Mouse (Mus musculus) E14TG2a.4 (cell line): ENCODE results near the gene Mdm2.

ENCODE experiments used
- H3K27me3 ChIP-seq: 2 replicates; pipeline ENCODE4 v1.6.1; 2014; ENCODE audit warnings: low read length, control low read depth; ENCODE audit not compliant: insufficient read depth
- H3K36me3 ChIP-seq: 2 replicates; pipeline ENCODE4 v1.6.1; 2014; ENCODE audit warnings: low read length, control low read depth; ENCODE audit not compliant: insufficient read depth
- H3K4me1 ChIP-seq: replicated peaks from 2 replicates; pipeline ENCODE4 v1.6.1; 2014; ENCODE audit warnings: low read depth, low read length, control low read depth
- H3K4me3 ChIP-seq: replicated peaks from 2 replicates; pipeline ENCODE4 v1.5.1; 2014; ENCODE audit warnings: mild to moderate bottlenecking, low read length
- H3K9me3 ChIP-seq: 2 replicates; pipeline ENCODE4 v1.6.1; 2014; ENCODE audit warnings: low read length, control low read depth
- CTCF ChIP-seq: conservative IDR thresholded peaks from 2 replicates; pipeline ENCODE4 v1.5.1; 2014; ENCODE audit warnings: low read length
- NANOG ChIP-seq: IDR thresholded peaks from 2 replicates; pipeline ENCODE4 v1.6.1; 2014; ENCODE audit warnings: borderline replicate concordance, low read length, mixed read lengths
- POU5F1 ChIP-seq: IDR thresholded peaks from 2 replicates; pipeline ENCODE4 v1.6.1; 2014; ENCODE audit warnings: low read length, borderline replicate concordance

Mdm2 gene

DNA sequence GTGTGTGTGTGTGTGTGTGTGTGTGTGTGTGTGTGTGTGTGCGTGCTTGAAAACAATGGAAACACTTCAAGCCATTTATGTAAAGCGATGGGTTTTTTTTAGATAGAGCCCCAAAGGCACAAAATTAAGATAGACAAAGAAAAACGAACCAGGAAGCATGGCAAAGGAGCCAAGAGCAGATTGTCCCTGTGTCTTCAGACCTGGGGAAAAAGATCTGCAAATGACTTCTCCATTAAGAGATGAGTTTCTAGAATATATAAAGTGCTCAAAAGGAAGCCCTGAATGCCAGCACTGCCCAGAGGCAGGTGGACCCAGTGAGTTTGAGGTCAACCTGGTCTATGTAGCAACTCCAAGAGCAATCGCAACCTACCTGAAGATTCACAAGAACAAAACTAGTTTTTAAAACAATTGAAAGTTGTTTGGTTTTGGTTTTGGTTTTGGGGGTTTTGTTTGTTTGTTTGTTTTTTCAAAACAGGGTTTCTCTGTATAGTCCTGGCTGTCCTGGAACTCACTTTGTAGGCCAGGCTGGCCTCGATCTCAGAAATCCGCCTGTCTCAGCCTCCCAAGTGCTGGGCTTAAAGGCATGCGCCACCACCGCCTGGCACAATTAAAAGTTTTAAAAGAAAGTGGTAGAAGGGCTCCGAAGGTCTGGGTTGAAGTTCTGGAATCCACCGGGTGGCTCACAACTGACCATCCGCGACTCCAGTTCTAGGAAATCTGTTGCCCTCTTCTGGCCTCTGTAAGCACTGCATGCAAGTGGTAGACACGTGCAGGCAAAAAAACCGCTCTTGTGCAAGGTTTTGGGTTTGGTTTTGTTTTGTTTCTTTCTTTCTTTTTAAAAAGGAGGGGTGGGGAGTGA is 28.3 kb downstream of the Mdm2 start:
- no peaks in the 10 kb centered on the region for H3K9me3 ChIP-seq

DNA sequence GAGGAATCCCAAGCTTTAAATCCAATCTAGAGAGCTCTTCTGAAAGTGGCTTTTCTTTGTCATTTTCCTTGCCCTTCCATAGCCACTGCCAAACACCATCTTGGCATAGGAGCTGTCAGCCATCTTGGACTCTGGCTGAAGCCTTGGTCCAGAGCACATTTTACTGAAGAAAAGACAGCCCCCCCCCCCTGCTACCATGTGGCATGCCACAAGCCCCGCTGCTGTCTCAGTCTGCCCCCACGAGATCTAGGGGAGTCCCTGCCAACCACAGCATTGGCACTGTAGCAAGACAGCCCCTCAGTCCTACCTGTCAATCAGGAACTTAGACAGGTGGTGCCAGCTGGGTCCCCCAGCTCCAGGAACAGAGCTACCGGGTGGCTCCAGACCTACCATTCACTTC is 29.0 kb downstream of the Mdm2 start:
- H3K27me3 ChIP-seq, result peaks cover 38% of the 10 kb centered on the region
- TF ChIP-seq POU5F1 (no peak), CTCF (no peak), NANOG (no peak)
- peaks cover 18% of the 10 kb centered on the region for H3K4me1 ChIP-seq
- H3K9me3 ChIP-seq, result no peaks in the 10 kb centered on the region
- no peaks in the 10 kb centered on the region for H3K36me3 ChIP-seq
- no peak overlapping the region for H3K4me3 ChIP-seq

More for the DNA sequence above, 28.3 kb downstream of the Mdm2 start:
- Histone ChIP-seq H3K4me3 (no peak overlapping the region), H3K27me3 (peaks cover 38% of the 10 kb centered on the region), H3K36me3 (no peaks in the 10 kb centered on the region), H3K4me1 (peaks cover 18% of the 10 kb centered on the region)
- no peak for TF ChIP-seq POU5F1
- TF ChIP-seq CTCF, result peak; percentile 58
- no peak for TF ChIP-seq NANOG

DNA sequence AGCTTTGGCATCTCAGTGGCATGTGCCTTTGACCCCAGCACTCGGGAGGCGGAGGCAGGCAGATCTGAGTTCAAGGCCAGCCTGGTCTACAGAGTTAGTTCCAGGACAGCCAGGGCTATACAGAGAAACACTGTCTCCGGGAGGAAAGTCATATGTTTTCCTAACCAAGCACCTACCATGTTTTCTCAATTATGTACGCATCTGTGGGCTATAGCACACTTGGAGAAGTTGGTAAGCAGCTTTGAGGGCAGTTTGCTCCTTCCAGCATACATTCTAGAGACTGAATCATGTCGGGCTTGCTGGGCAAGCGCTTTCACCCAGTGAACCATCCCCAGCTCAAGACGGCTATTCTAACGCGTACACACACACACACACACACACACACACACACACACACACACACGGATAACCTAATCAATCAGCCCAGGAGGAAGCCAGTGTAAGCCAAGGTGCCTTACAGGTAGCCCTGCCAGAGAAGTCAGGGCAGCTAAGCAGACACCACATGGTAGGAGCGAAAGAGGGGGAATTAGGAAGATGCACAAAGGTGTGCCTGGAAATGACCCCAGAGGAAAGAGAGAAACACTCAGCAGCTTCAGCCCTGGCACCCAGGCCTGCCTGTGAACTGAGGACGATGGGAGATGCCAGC is 29.6 kb downstream of the Mdm2 start:
- TF ChIP-seq NANOG (no peak), CTCF (no peak), POU5F1 (no peak)
- no peak overlapping the region for H3K4me3 ChIP-seq
- H3K27me3 ChIP-seq, result peaks cover 38% of the 10 kb centered on the region
- H3K36me3 ChIP-seq, result no peaks in the 10 kb centered on the region
- H3K4me1 ChIP-seq, result peaks cover 22% of the 10 kb centered on the region
- no peaks in the 10 kb centered on the region for H3K9me3 ChIP-seq

GRCm38 (mm10) chr10:117679963-117680473 is 30.5 kb downstream of the Mdm2 start:
- H3K4me1 ChIP-seq, result peaks cover 28% of the 10 kb centered on the region
- TF ChIP-seq CTCF, result no peak
- no peak for TF ChIP-seq POU5F1
- TF ChIP-seq NANOG, result no peak
- H3K4me3 ChIP-seq, result no peak overlapping the region
- no peaks in the 10 kb centered on the region for H3K36me3 ChIP-seq
- H3K27me3 ChIP-seq, result peaks cover 38% of the 10 kb centered on the region
- H3K9me3 ChIP-seq, result no peaks in the 10 kb centered on the region

DNA sequence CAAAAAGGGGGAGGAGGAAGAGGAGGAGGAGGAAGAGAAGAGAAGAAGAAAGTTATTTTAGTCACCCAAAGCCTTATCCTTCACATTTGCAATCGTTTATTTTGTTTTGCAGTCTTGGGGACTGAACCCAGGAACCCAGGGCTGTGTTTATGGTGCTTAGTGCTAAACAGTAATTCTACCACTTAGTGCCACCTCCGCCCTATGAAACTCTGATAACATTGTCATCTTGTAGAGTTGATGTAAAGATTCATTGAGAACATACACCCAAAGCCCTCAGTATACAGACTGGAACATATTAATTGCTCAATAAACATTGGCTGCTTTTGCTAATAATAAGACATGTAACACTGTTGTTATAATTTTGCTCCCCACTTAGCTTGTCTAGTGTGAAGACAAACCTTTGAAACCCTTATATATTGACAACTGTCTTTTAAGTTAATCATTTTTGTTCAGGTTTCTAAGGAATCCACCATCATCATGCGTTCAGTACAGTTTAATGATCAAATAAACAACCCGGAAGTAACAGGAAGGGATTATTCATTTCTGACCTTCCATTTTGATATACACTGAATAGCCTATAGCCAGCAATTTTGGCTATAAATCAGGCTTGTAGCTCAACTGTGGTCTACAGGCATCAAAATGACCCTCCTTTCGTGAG is 31.4 kb downstream of the Mdm2 start:
- H3K36me3 ChIP-seq, result no peaks in the 10 kb centered on the region
- TF ChIP-seq CTCF (no peak), NANOG (no peak), POU5F1 (no peak)
- no peaks in the 10 kb centered on the region for H3K9me3 ChIP-seq

GRCm38 (mm10) chr10:117678357-117678756 is 32.2 kb downstream of the Mdm2 start:
- no peak for TF ChIP-seq POU5F1
- TF ChIP-seq NANOG, result no peak
- TF ChIP-seq CTCF, result no peak
- Histone ChIP-seq H3K27me3 (peaks cover 24% of the 10 kb centered on the region), H3K9me3 (no peaks in the 10 kb centered on the region), H3K4me3 (no peak overlapping the region), H3K4me1 (peaks cover 17% of the 10 kb centered on the region), H3K36me3 (no peaks in the 10 kb centered on the region)

More for the DNA sequence above, 31.4 kb downstream of the Mdm2 start:
- no peak overlapping the region for H3K4me3 ChIP-seq
- peaks cover 32% of the 10 kb centered on the region for H3K27me3 ChIP-seq
- H3K4me1 ChIP-seq, result peaks cover 25% of the 10 kb centered on the region

- Histone ChIP-seq H3K9me3 (no peaks in the 10 kb centered on the region), H3K36me3 (no peaks in the 10 kb centered on the region)
- no peak for TF ChIP-seq POU5F1
- TF ChIP-seq NANOG, result no peak
- TF ChIP-seq CTCF, result no peak
Observed at GRCm38 (mm10) chr10:117677494-117678236, 32.9 kb downstream of the Mdm2 start.

More at GRCm38 (mm10) chr10:117677494-117678236, 32.9 kb downstream of the Mdm2 start:
- H3K4me3 ChIP-seq, result no peak overlapping the region
- peaks cover 13% of the 10 kb centered on the region for H3K4me1 ChIP-seq
- peaks cover 19% of the 10 kb centered on the region for H3K27me3 ChIP-seq
